Mouse (Mus musculus) kidney, adult 2 months (tissue): ENCODE results near the gene Rnf157.

Experiments used
- CTCF ChIP-seq: fragments of 200-500 bp; conservative IDR thresholded peaks from 2 replicates; pipeline ENCODE4 v1.5.1; 2011; ENCODE audit warnings: low read depth, mild to moderate bottlenecking, control low read depth, low read length, moderate library complexity, mixed read lengths; ENCODE audit not compliant: insufficient read depth, insufficient read length
- POLR2A ChIP-seq: fragments of 200-500 bp; IDR thresholded peaks from one replicate; pipeline ENCODE4 v1.6.1; 2011; ENCODE audit warnings: low read depth, low read length, control low read depth

DNA sequence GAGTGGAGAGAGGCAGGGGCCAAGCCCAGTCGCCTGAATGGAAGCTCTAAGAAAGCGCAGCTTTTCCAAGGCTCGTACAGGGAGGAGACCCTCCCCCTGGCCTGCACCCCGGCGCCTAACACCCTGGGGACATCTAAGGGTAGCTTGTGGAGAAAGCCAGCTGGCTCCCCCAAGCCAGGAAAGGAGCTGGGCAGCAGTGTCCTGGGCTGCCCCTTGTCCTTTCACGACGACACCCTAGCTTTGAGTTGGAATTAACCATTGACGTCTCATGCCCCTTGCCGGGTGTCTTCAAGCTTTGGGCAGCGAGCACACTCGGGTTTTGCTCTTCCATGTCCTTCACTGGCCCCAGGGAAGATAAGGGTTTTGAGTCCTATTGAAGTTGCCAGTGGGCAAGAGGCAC lies 24.7 kb upstream of the Rnf157 start:
- TF ChIP-seq CTCF (no peak), POLR2A (no peak)
